Mouse (Mus musculus) MEL (cell line): ENCODE results near the gene Olfr1066. TPM values are rescaled to one million over a fixed set of nuclear protein-coding genes. Genes with fewer than 3 reads are reported as not detected.
"Not testable (repeated sequence)": the region's sequence is repeated elsewhere in the genome, so short reads cannot be mapped to it uniquely, and the experiment has no call there.

Experiments used
- DNase-seq: peaks from one replicate; pipeline ENCODE4 v3.0.0; 2011; ENCODE audit warnings: low read depth, low spot score
- H3K27ac ChIP-seq: 2 replicates; pipeline ENCODE4 v1.5.1; 2012; ENCODE audit warnings: low read depth, mild to moderate bottlenecking, control low read depth, low read length, moderate library complexity; ENCODE audit not compliant: control insufficient read depth
- H3K27me3 ChIP-seq, 2 experiments: fragments of 150-350 bp in 1 of 2; sonication (generic) in 1 of 2; 2 replicates each; pipeline ENCODE4 v1.6.1; 2012; ENCODE audit warnings: low read length in 2 of 2, mild to moderate bottlenecking in 2 of 2, improper control_type of control experiment in 1 of 2, moderate library complexity in 1 of 2; ENCODE audit not compliant: insufficient read depth in 2 of 2, control insufficient read depth in 1 of 2
- H3K36me3 ChIP-seq, 2 experiments: 2 replicates each; pipeline ENCODE4 v1.6.1; 2012 to 2014; ENCODE audit warnings: low read length in 2 of 2, improper control_type of control experiment in 1 of 2, inconsistent platforms in 1 of 2, mild to moderate bottlenecking in 1 of 2; ENCODE audit not compliant: insufficient read depth in 2 of 2, control insufficient read depth in 1 of 2
- H3K4me1 ChIP-seq, 2 experiments: fragments of 150-350 bp in 1 of 2; sonication (generic) in 1 of 2; 2 replicates each; pipeline ENCODE4 v1.6.1; 2012; ENCODE audit warnings: low read length in 2 of 2, improper control_type of control experiment in 1 of 2, mild to moderate bottlenecking in 1 of 2; ENCODE audit not compliant: insufficient read depth in 2 of 2, control insufficient read depth in 1 of 2
- H3K4me3 ChIP-seq, 2 experiments: fragments of 150-350 bp in 1 of 2; sonication (generic) in 1 of 2; 2 replicates each; pipeline ENCODE4 v1.5.1; 2012; ENCODE audit warnings: low read depth in 2 of 2, low read length in 2 of 2, mild to moderate bottlenecking in 2 of 2, moderate library complexity in 2 of 2, control low read depth in 1 of 2, improper control_type of control experiment in 1 of 2; ENCODE audit not compliant: control insufficient read depth in 1 of 2, insufficient read depth in 1 of 2
- H3K79me2 ChIP-seq: 2 replicates; pipeline ENCODE4 v1.6.1; 2012; ENCODE audit warnings: mild to moderate bottlenecking, low read length, moderate library complexity; ENCODE audit not compliant: control insufficient read depth, poor library complexity, insufficient read depth
- H3K9ac ChIP-seq: 2 replicates; pipeline ENCODE4 v1.6.1; 2012; ENCODE audit warnings: low read depth, mild to moderate bottlenecking, control low read depth, low read length, moderate library complexity; ENCODE audit not compliant: control insufficient read depth, poor library complexity, severe bottlenecking
- H3K9me3 ChIP-seq: fragments of 150-350 bp; sonication (generic); replicated peaks from 2 replicates; pipeline ENCODE4 v1.6.1; 2012; ENCODE audit warnings: mild to moderate bottlenecking, low read length, improper control_type of control experiment, moderate library complexity; ENCODE audit not compliant: insufficient read depth
- ELF1 ChIP-seq: IDR thresholded peaks from 2 replicates; pipeline ENCODE4 v1.6.1; 2014; ENCODE audit warnings: low read depth, mild to moderate bottlenecking, inconsistent platforms, low read length, improper control_type of control experiment, moderate library complexity
- EP300 ChIP-seq, 2 experiments: IDR thresholded peaks; 2 replicates each; pipeline ENCODE4 v1.6.1; 2011; ENCODE audit warnings: improper control_type of control experiment in 2 of 2, low read length in 2 of 2, low read depth in 1 of 2, mild to moderate bottlenecking in 1 of 2
- ETS1 ChIP-seq: IDR thresholded peaks from 2 replicates; pipeline ENCODE4 v1.6.1; 2012; ENCODE audit warnings: low read depth, mild to moderate bottlenecking, inconsistent platforms, low read length, improper control_type of control experiment, moderate library complexity
- GATA1 ChIP-seq: IDR thresholded peaks from 2 replicates; pipeline ENCODE4 v1.6.1; 2011; ENCODE audit warnings: low read depth, low read length, improper control_type of control experiment
- HCFC1 ChIP-seq: IDR thresholded peaks from 2 replicates; pipeline ENCODE4 v1.6.1; 2012; ENCODE audit warnings: low read depth, mild to moderate bottlenecking, inconsistent platforms, low read length, improper control_type of control experiment, moderate library complexity
- KAT2A ChIP-seq: conservative IDR thresholded peaks from 2 replicates; pipeline ENCODE4 v1.6.1; 2012; ENCODE audit warnings: low read depth, low read length, improper control_type of control experiment, inconsistent platforms
- RAD21 ChIP-seq: IDR thresholded peaks from 2 replicates; pipeline ENCODE4 v1.6.1; 2011; ENCODE audit warnings: mild to moderate bottlenecking, low read depth, low read length, improper control_type of control experiment
- SIN3A ChIP-seq: IDR thresholded peaks from 2 replicates; pipeline ENCODE4 v1.6.1; 2012; ENCODE audit warnings: low read length, improper control_type of control experiment, inconsistent platforms
- USF1 ChIP-seq: IDR thresholded peaks from 2 replicates; pipeline ENCODE4 v1.6.1; 2014; ENCODE audit warnings: low read depth, mild to moderate bottlenecking, inconsistent platforms, low read length, improper control_type of control experiment, moderate library complexity
- USF2 ChIP-seq, 2 experiments: IDR thresholded peaks; 2 replicates each; pipeline ENCODE4 v1.6.1; 2011 to 2012; ENCODE audit warnings: improper control_type of control experiment in 2 of 2, low read length in 2 of 2, borderline replicate concordance in 1 of 2, inconsistent platforms in 1 of 2, low read depth in 1 of 2, mild to moderate bottlenecking in 1 of 2; ENCODE audit not compliant: insufficient read depth in 1 of 2
- ZKSCAN1 ChIP-seq: IDR thresholded peaks from 2 replicates; pipeline ENCODE4 v1.6.1; 2012; ENCODE audit warnings: low read depth, mild to moderate bottlenecking, inconsistent platforms, low read length, improper control_type of control experiment, moderate library complexity
- polyA plus RNA-seq, 2 experiments: library from polyadenylated mRNA; stranded (reverse) in 1 of 2; unstranded in 1 of 2; fragments of >175 nt in 1 of 2; fragments of >200 nt in 1 of 2; gene quantifications; 2 replicates each; pipeline versions ENCODE4 v1.2.1 to v1.2.4; 2012; ENCODE audit warnings: low replicate concordance in 2 of 2, low read depth in 1 of 2; ENCODE audit not compliant: insufficient read length in 2 of 2, insufficient read depth in 1 of 2, missing spikeins in 1 of 2
- total RNA-seq: library from RNA; depleted of rRNA; stranded (reverse); fragments of 300-350 nt; gene quantifications from 2 replicates; pipeline ENCODE4 v1.2.3, GENCODE M21; 2012; rRNA removed

The Olfr1066 gene
- total and polyA plus RNA-seq, 3 experiments, result not detected

DNA sequence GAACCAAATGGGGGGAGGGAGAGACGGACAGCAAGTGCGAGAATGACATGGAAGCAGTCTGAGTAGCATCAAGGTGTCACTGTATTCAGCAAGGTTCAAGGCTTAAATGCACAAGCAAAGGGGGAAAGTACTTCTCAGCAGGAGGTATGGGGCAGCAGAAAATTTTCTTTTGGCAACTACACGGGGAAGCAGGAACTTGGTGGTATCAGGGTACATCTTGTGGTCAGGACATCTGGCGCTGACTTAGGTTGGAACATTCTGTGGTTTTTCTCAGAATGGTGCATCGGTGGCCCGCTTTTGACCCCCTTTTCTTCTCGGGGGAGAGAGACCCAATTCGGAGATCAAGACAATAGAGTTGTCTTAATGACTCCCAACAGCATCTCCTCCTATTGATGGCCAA is 27.6 kb downstream of the Olfr1066 start:
- H3K4me3 ChIP-seq, H3K36me3 ChIP-seq, H3K9ac ChIP-seq, H3K79me2 ChIP-seq, H3K27me3 ChIP-seq, H3K4me1 ChIP-seq, H3K27ac ChIP-seq, H3K9me3 ChIP-seq: not testable (repeated sequence)
- peak; percentile 53 for DNase-seq
- peak; percentile 31 to 50 for TF ChIP-seq EP300 (IDR thresholded peaks at IDR 0.05; ENCODE audit: low read depth in 1 of 2, low read length in 2 of 2)

DNA sequence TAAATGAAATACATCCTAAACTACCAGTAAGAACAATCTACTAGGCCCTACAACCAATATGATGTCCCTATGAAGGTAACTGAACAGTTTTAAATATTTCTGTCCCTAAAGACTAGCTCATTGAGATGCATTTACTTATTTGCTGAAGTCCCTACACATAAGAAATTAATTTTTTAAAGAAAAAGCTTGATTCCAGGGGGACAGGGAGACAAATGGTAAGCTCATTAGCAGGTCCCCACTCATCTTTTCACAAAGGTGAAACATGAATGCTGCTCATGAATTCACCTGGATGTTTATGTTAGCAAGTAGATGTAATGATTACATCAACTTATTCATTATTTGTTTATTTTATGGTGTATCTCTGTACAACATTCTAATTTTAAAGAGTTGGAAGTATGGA is 29.4 kb downstream of the Olfr1066 start, which contains the start of gene Olfr1062:
Gene Olfr1062 (minus strand): TSS at position 101 of the 400 bp plus-strand sequence.
- not testable (repeated sequence) for H3K79me2 ChIP-seq, H3K36me3 ChIP-seq, H3K27ac ChIP-seq, H3K27me3 ChIP-seq, H3K9me3 ChIP-seq, H3K4me3 ChIP-seq, H3K9ac ChIP-seq, DNase-seq, H3K4me1 ChIP-seq

DNA sequence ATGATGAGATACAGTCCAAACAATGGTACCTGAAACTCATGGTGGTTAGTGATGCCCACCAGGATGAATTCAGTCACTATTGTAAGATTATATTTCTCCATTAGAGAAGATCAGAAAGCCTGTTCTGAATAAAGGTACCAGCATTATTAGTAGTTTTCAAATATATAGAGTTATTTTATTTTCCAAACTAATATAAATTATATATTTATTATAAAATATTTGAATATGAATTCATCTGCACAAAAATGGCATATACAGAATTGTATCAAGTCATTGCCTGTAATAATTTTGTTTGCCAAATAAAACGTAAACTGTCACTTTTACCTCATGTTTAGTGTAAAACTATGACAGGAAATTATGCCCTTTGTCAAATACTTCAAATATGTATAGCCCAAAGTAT is 42.1 kb downstream of the Olfr1066 start, which contains the start of gene Olfr1061:
Gene Olfr1061 (minus strand): TSS at position 101 of the 400 bp plus-strand sequence.
- Histone ChIP-seq H3K4me3 (no peak within 1 kb of the TSS), H3K9me3 (no peaks in the 10 kb centered on the region), H3K27me3 (no peaks in the 10 kb centered on the region), H3K36me3 (no peaks in the 10 kb centered on the region), H3K79me2 (no peaks in the 10 kb centered on the region), H3K4me1 (no peaks in the 10 kb centered on the region), H3K9ac (no peak within 1 kb of the TSS), H3K27ac (no peak within 1 kb of the TSS)
- TF ChIP-seq ELF1 (no peak), RAD21 (no peak), ETS1 (no peak), KAT2A (no peak), HCFC1 (no peak), USF1 (no peak), EP300 (IDR thresholded peaks at IDR 0.05; ENCODE audit: low read depth in 1 of 2, low read length in 2 of 2) (no peak), SIN3A (no peak), GATA1 (no peak), USF2 (IDR thresholded peaks at IDR 0.05; ENCODE audit: borderline replicate concordance in 1 of 2, insufficient read depth in 1 of 2, low read depth in 1 of 2, low read length in 2 of 2) (no peak), ZKSCAN1 (no peak)
- DNase-seq, result no peak

Other genes starting within 250 kb of the Olfr1066 start
- gene Olfr1046, start 237.0 kb downstream of the Olfr1066 start, total RNA-seq, result not detected in 2 replicates
- gene Olfr1046, start 237.0 kb downstream of the Olfr1066 start, polyA plus RNA-seq, result not detected
- not detected in 2 replicates for gene Olfr1047, start 224.9 kb downstream of the Olfr1066 start, total RNA-seq
- not detected for gene Olfr1047, start 224.9 kb downstream of the Olfr1066 start, polyA plus RNA-seq
- not detected in 2 replicates for gene Olfr1048, start 216.0 kb downstream of the Olfr1066 start, total RNA-seq
- not detected for gene Olfr1048, start 216.0 kb downstream of the Olfr1066 start, polyA plus RNA-seq
- not detected in 2 replicates for gene Olfr1049, start 197.9 kb downstream of the Olfr1066 start, total RNA-seq
- not detected for gene Olfr1049, start 197.9 kb downstream of the Olfr1066 start, polyA plus RNA-seq
- gene Olfr1051, start 177.2 kb downstream of the Olfr1066 start, total RNA-seq, result not detected in 2 replicates
- not detected for gene Olfr1051, start 177.2 kb downstream of the Olfr1066 start, polyA plus RNA-seq
- not detected in 2 replicates for gene Olfr1052, start 163.8 kb downstream of the Olfr1066 start, total RNA-seq
- gene Olfr1052, start 163.8 kb downstream of the Olfr1066 start, polyA plus RNA-seq, result not detected
- not detected in 2 replicates for gene Olfr1053, start 141.0 kb downstream of the Olfr1066 start, total RNA-seq
- not detected for gene Olfr1053, start 141.0 kb downstream of the Olfr1066 start, polyA plus RNA-seq
- gene Olfr1054, start 120.8 kb downstream of the Olfr1066 start, total RNA-seq, result not detected in 2 replicates
- gene Olfr1054, start 120.8 kb downstream of the Olfr1066 start, polyA plus RNA-seq, result not detected
- 0.29 and 0.65 TPM in 2 replicates for gene Olfr1055, start 106.0 kb downstream of the Olfr1066 start, total RNA-seq
- gene Olfr1055, start 106.0 kb downstream of the Olfr1066 start, polyA plus RNA-seq, result not detected
- not detected in 2 replicates for gene Olfr1056, start 93.8 kb downstream of the Olfr1066 start, total RNA-seq
- gene Olfr1056, start 93.8 kb downstream of the Olfr1066 start, polyA plus RNA-seq, result not detected
- gene Olfr1057, start 77.9 kb downstream of the Olfr1066 start, total RNA-seq, result not detected in 2 replicates
- gene Olfr1057, start 77.9 kb downstream of the Olfr1066 start, polyA plus RNA-seq, result not detected
- not detected in 2 replicates for gene Olfr1058, start 67.7 kb downstream of the Olfr1066 start, total RNA-seq
- not detected for gene Olfr1058, start 67.7 kb downstream of the Olfr1066 start, polyA plus RNA-seq
- not detected in 2 replicates for gene Olfr1061, start 42.2 kb downstream of the Olfr1066 start, total RNA-seq
- not detected for gene Olfr1061, start 42.2 kb downstream of the Olfr1066 start, polyA plus RNA-seq
- not detected in 2 replicates for gene Olfr1062, start 29.5 kb downstream of the Olfr1066 start, total RNA-seq
- not detected for gene Olfr1062, start 29.5 kb downstream of the Olfr1066 start, polyA plus RNA-seq
- gene Olfr1065, start 5.7 kb downstream of the Olfr1066 start, total RNA-seq, result not detected in 2 replicates
- gene Olfr1065, start 5.7 kb downstream of the Olfr1066 start, polyA plus RNA-seq, result not detected
- not detected in 2 replicates for gene Olfr228, start 31.1 kb upstream of the Olfr1066 start, total RNA-seq
- gene Olfr228, start 31.1 kb upstream of the Olfr1066 start, polyA plus RNA-seq, result not detected
- gene Olfr1076, start 52.2 kb upstream of the Olfr1066 start, total RNA-seq, result not detected in 2 replicates
- not detected for gene Olfr1076, start 52.2 kb upstream of the Olfr1066 start, polyA plus RNA-seq
- gene Olfr1079, start 86.2 kb upstream of the Olfr1066 start, total RNA-seq, result not detected in 2 replicates
- not detected for gene Olfr1079, start 86.2 kb upstream of the Olfr1066 start, polyA plus RNA-seq
- not detected in 2 replicates for gene Olfr1080, start 102.0 kb upstream of the Olfr1066 start, total RNA-seq
- gene Olfr1080, start 102.0 kb upstream of the Olfr1066 start, polyA plus RNA-seq, result not detected
- gene Olfr1082, start 142.7 kb upstream of the Olfr1066 start, total RNA-seq, result not detected in 2 replicates
- gene Olfr1082, start 142.7 kb upstream of the Olfr1066 start, polyA plus RNA-seq, result not detected
- gene Olfr1084, start 183.5 kb upstream of the Olfr1066 start, total RNA-seq, result not detected in 2 replicates
- gene Olfr1084, start 183.5 kb upstream of the Olfr1066 start, polyA plus RNA-seq, result not detected
- not detected in 2 replicates for gene Olfr1085, start 205.8 kb upstream of the Olfr1066 start, total RNA-seq
- not detected for gene Olfr1085, start 205.8 kb upstream of the Olfr1066 start, polyA plus RNA-seq
- not detected in 2 replicates for gene Olfr1086, start 223.8 kb upstream of the Olfr1066 start, total RNA-seq
- gene Olfr1086, start 223.8 kb upstream of the Olfr1066 start, polyA plus RNA-seq, result not detected
- not detected in 2 replicates for gene Olfr1087, start 242.1 kb upstream of the Olfr1066 start, total RNA-seq
- not detected for gene Olfr1087, start 242.1 kb upstream of the Olfr1066 start, polyA plus RNA-seq